Mouse (Mus musculus) liver, embryonic 14.5 days (tissue): ENCODE measurements around the gene Tle6.

ENCODE experiments used
- CTCF ChIP-seq: IDR thresholded peaks from 2 replicates; pipeline ENCODE4 v1.5.1; 2016; ENCODE audit warnings: antibody characterized with exemption, low read depth, control low read depth
- EP300 ChIP-seq: IDR thresholded peaks from 2 replicates; pipeline ENCODE4 v1.6.1; 2016; ENCODE audit warnings: antibody characterized with exemption, low read depth

DNA sequence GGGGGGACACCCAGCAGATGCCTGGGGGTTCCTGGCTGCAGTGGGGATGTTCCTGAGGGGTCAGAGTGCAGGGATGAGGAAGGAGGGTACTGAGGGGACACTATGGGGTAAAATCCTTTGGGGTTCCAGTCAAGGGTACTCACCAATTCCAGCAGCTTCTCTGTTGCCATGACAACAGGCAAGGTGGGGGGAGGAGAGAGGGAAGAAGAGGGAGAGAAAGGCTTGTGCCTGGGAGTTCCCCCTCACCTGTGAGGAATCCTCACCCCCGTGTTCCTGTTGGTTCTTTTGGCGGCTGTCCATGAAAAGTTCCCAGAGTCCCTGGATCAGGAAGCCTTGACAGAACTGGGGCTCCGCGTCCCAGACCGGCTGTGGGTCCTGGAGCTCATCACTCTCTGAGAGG lies 5.3 kb downstream of the Tle6 start:
- TF ChIP-seq CTCF (no peak), EP300 (no peak)
